ENCODE assay signal across 23 mouse cellular contexts in the genomic region with DNA sequence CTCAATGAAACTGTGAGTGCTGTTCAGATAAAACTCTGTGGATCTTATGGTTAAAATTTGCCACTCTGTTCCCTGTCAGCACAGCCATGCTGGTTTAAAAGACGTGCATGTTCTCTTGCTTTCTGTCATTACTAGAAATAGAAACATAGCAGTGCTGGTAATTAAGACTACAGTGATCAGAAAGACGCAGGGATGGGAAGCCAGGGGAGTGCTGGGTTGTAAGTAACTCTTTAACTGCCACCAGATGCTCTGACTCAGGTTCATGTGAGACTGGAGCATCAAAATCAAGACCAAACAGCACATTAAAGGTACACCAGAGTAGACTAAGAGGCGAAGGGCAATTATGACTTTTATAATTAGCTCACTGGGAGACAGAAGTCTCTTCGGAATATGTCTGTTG. TPM values are rescaled to one million over a fixed set of nuclear protein-coding genes. Genes with fewer than 3 reads are reported as not detected.
DNase-seq lines count a peak whose midpoint lies in the region; ATAC-seq lines count a peak whose summit lies in the region.
"Had no signal": no experiment of that assay in that cellular context is flagged by ENCODE, and none has a peak within 500 bp of the region (broad histone marks: within the 10 kb centered on the region; RNA-seq: fewer than 3 reads in every experiment).

No protein-coding gene starts in this region.

- peak; percentile 3; the same call in 1 of the 2 replicates for ATAC-seq in embryonic facial prominence, embryonic 14.5 days (ENCODE audit: low read depth)
- no peak for ATAC-seq in heart, embryonic 12.5 days (ENCODE audit: insufficient number of reproducible peaks, low FRiP score)
- ATAC-seq in heart, embryonic 16.5 days (replicated peaks; ENCODE audit: extremely low read depth, insufficient read depth, low FRiP score): 0 out of 2 replicates have a peak, but pooled peaks have one; percentile 42
- ATAC-seq in neural tube, embryonic 13.5 days (ENCODE audit: low read depth): peak; percentile 56; the same call in 1 of the 2 replicates
- ATAC-seq: CD4-positive, CD25-positive, alpha-beta regulatory T cell, adult 4 months; intestine, embryonic 15.5 days had no signal

- no peak overlapping the region for H3K4me3 ChIP-seq in embryonic facial prominence, embryonic 14.5 days (ENCODE audit: low read depth, low read length)
- H3K4me3 ChIP-seq in embryonic facial prominence, embryonic 10.5 days: no peak overlapping the region
- no peak overlapping the region for H3K4me3 ChIP-seq in heart, embryonic 12.5 days
- H3K4me3 ChIP-seq in heart, embryonic 10.5 days: no peak overlapping the region
- no peak overlapping the region for H3K4me3 ChIP-seq in heart, embryonic 16.5 days (ENCODE audit: low read length)
- no peak overlapping the region for H3K4me3 ChIP-seq in neural tube, embryonic 13.5 days
- H3K4me3 ChIP-seq: embryonic facial prominence, embryonic 15.5 days; erythroblast, embryonic 14.5 days; forebrain, embryonic 10.5 days; hindbrain, embryonic 13.5 days; intestine, embryonic 15.5 days had no signal

- no peaks in the 10 kb centered on the region for H3K4me1 ChIP-seq in embryonic facial prominence, embryonic 14.5 days (ENCODE audit: control insufficient read depth, insufficient read depth, low read length)
- no peaks in the 10 kb centered on the region for H3K4me1 ChIP-seq in embryonic facial prominence, embryonic 10.5 days
- H3K4me1 ChIP-seq in heart, embryonic 12.5 days (replicated peaks): peaks cover 36% of the 10 kb centered on the region
- peaks cover 30% of the 10 kb centered on the region for H3K4me1 ChIP-seq in heart, embryonic 10.5 days
- H3K4me1 ChIP-seq in heart, embryonic 16.5 days (ENCODE audit: control insufficient read depth, insufficient read depth, low read length): peaks cover 29% of the 10 kb centered on the region
- peaks cover 12% of the 10 kb centered on the region; the same call in 1 of the 2 replicates for H3K4me1 ChIP-seq in neural tube, embryonic 13.5 days (replicated peaks)
- H3K4me1 ChIP-seq: embryonic facial prominence, embryonic 15.5 days; forebrain, embryonic 10.5 days had no signal

- no peak overlapping the region for H3K9ac ChIP-seq in embryonic facial prominence, embryonic 14.5 days (ENCODE audit: low read depth, low read length)
- no peak overlapping the region for H3K9ac ChIP-seq in heart, embryonic 12.5 days
- peak overlapping the region; percentile 19; the same call in 1 of the 2 replicates for H3K9ac ChIP-seq in heart, embryonic 16.5 days (ENCODE audit: low read length)
- no peak overlapping the region for H3K9ac ChIP-seq in neural tube, embryonic 13.5 days
- H3K9ac ChIP-seq: embryonic facial prominence, embryonic 15.5 days; hindbrain, embryonic 13.5 days; intestine, embryonic 15.5 days had no signal

- H3K9me3 ChIP-seq in embryonic facial prominence, embryonic 14.5 days (ENCODE audit: control insufficient read depth, low read length): no peaks in the 10 kb centered on the region
- H3K9me3 ChIP-seq in embryonic facial prominence, embryonic 10.5 days: no peaks in the 10 kb centered on the region
- H3K9me3 ChIP-seq in heart, embryonic 12.5 days (replicated peaks): no peaks in the 10 kb centered on the region
- no peaks in the 10 kb centered on the region for H3K9me3 ChIP-seq in heart, embryonic 10.5 days
- no peaks in the 10 kb centered on the region for H3K9me3 ChIP-seq in heart, embryonic 16.5 days (replicated peaks; ENCODE audit: control insufficient read depth, low read length)
- no peaks in the 10 kb centered on the region for H3K9me3 ChIP-seq in neural tube, embryonic 13.5 days
- H3K9me3 ChIP-seq: embryonic facial prominence, embryonic 15.5 days; forebrain, embryonic 10.5 days; G1E; hindbrain, embryonic 13.5 days; intestine, embryonic 15.5 days had no signal

- H3K36me3 ChIP-seq in embryonic facial prominence, embryonic 14.5 days (ENCODE audit: control insufficient read depth, insufficient read depth, low read length): peaks cover 60% of the 10 kb centered on the region
- H3K36me3 ChIP-seq in embryonic facial prominence, embryonic 10.5 days (replicated peaks): peaks cover 53% of the 10 kb centered on the region
- peaks cover 48% of the 10 kb centered on the region for H3K36me3 ChIP-seq in heart, embryonic 12.5 days
- peaks cover 58% of the 10 kb centered on the region for H3K36me3 ChIP-seq in heart, embryonic 10.5 days
- H3K36me3 ChIP-seq in heart, embryonic 16.5 days (ENCODE audit: control insufficient read depth, insufficient read depth): peaks cover 23% of the 10 kb centered on the region
- peaks cover 51% of the 10 kb centered on the region for H3K36me3 ChIP-seq in neural tube, embryonic 13.5 days

- 54% methylated on average over 4 of the region's 4 CpGs for WGBS in embryonic facial prominence, embryonic 14.5 days
- WGBS in embryonic facial prominence, embryonic 10.5 days: 67% methylated on average over 4 of the region's 4 CpGs
- WGBS in heart, embryonic 12.5 days: 55% methylated on average over 4 of the region's 4 CpGs
- WGBS in heart, embryonic 10.5 days: 67% methylated on average over 4 of the region's 4 CpGs
- WGBS in heart, embryonic 16.5 days: 49% methylated on average over 4 of the region's 4 CpGs
- 56% methylated on average over 4 of the region's 4 CpGs for WGBS in neural tube, embryonic 13.5 days

- H3K4me2 ChIP-seq in embryonic facial prominence, embryonic 14.5 days (ENCODE audit: low read depth, low read length): no peak overlapping the region
- no peak overlapping the region for H3K4me2 ChIP-seq in heart, embryonic 12.5 days
- no peak overlapping the region for H3K4me2 ChIP-seq in heart, embryonic 16.5 days (ENCODE audit: low read depth, low read length)
- no peak overlapping the region for H3K4me2 ChIP-seq in neural tube, embryonic 13.5 days
- H3K4me2 ChIP-seq: embryonic facial prominence, embryonic 15.5 days; hindbrain, embryonic 13.5 days; intestine, embryonic 15.5 days had no signal

- no peaks in the 10 kb centered on the region for H3K27me3 ChIP-seq in embryonic facial prominence, embryonic 14.5 days (replicated peaks; ENCODE audit: control insufficient read depth, insufficient read depth, low read length)
- no peaks in the 10 kb centered on the region for H3K27me3 ChIP-seq in embryonic facial prominence, embryonic 10.5 days (replicated peaks; ENCODE audit: low read depth, poor library complexity, severe bottlenecking)
- H3K27me3 ChIP-seq in heart, embryonic 12.5 days (replicated peaks): no peaks in the 10 kb centered on the region
- no peaks in the 10 kb centered on the region for H3K27me3 ChIP-seq in heart, embryonic 10.5 days (ENCODE audit: insufficient read depth, poor library complexity, severe bottlenecking)
- H3K27me3 ChIP-seq in heart, embryonic 16.5 days (ENCODE audit: control insufficient read depth, insufficient read depth, low read length): no peaks in the 10 kb centered on the region
- no peaks in the 10 kb centered on the region for H3K27me3 ChIP-seq in neural tube, embryonic 13.5 days
- H3K27me3 ChIP-seq: embryonic facial prominence, embryonic 15.5 days; hindbrain, embryonic 13.5 days; intestine, embryonic 15.5 days had no signal

- no peak overlapping the region for H3K27ac ChIP-seq in embryonic facial prominence, embryonic 14.5 days (replicated peaks; ENCODE audit: low read depth, low read length)
- H3K27ac ChIP-seq in embryonic facial prominence, embryonic 10.5 days (replicated peaks): no peak overlapping the region
- peak overlapping the region; percentile 79 for H3K27ac ChIP-seq in heart, embryonic 12.5 days (ENCODE audit: poor library complexity, severe bottlenecking)
- no peak overlapping the region for H3K27ac ChIP-seq in heart, embryonic 10.5 days
- peak overlapping the region; percentile 84 for H3K27ac ChIP-seq in heart, embryonic 16.5 days (ENCODE audit: low read length)
- H3K27ac ChIP-seq in neural tube, embryonic 13.5 days (replicated peaks): peak overlapping the region; percentile 46; the same call in 1 of the 2 replicates
- H3K27ac ChIP-seq: embryonic facial prominence, embryonic 15.5 days; forebrain, embryonic 10.5 days; hindbrain, embryonic 13.5 days; intestine, embryonic 15.5 days had no signal

- DNase-seq in embryonic facial prominence, embryonic 14.5 days (ENCODE audit: low spot score): no peak
- no peak for DNase-seq in embryonic facial prominence, embryonic 10.5 days (ENCODE audit: low spot score)
- no peak for DNase-seq in heart, embryonic 10.5 days (ENCODE audit: low spot score)
- no peak for DNase-seq in heart, adult 11 months
- DNase-seq in neural tube, embryonic 10.5 days (ENCODE audit: extremely low spot score, low spot score): no peak
- DNase-seq: adrenal gland, postnatal 10 days; B cell, adult 2 months; cerebellum, adult 11-12 months; cerebellum, adult 9-10 months; cerebellum, postnatal 25 days; gastrocnemius, postnatal 10 days; heart, postnatal 36 days; kidney, adult 18-20 months had no signal

RNA-seq across cellular contexts. Expression of a gene that starts 14.0 kb away (rescaled TPM):
- 32.1 and 33.7 TPM in 2 replicates for polyA plus RNA-seq in embryonic facial prominence, embryonic 14.5 days (2014; fragmentation: Nextera tagmentation; extraction: Ambion mirVana)
- 24.4 and 25.6 TPM in 2 replicates for polyA plus RNA-seq in embryonic facial prominence, embryonic 10.5 days (2016; fragmentation: Nextera tagmentation; extraction: Ambion mirVana)
- 17.9 and 18.8 TPM in 2 replicates for polyA plus RNA-seq in heart, embryonic 12.5 days (2016; fragmentation: Nextera tagmentation; extraction: Ambion mirVana)
- polyA plus RNA-seq in heart, embryonic 10.5 days (2016; fragmentation: Nextera tagmentation; extraction: Ambion mirVana): 17.5 and 19.7 TPM in 2 replicates
- 16.2 and 17.2 TPM in 2 replicates for polyA plus RNA-seq in heart, embryonic 16.5 days (2015; fragmentation: Nextera tagmentation; extraction: Ambion mirVana)
- 17.4 and 20.8 TPM in 2 replicates for polyA plus RNA-seq in neural tube, embryonic 13.5 days (2015; fragmentation: Nextera tagmentation; extraction: Ambion mirVana)

RNA-seq across cellular contexts. Expression of a gene that starts 41.0 kb away (rescaled TPM):
- 31.1 and 34.1 TPM in 2 replicates for polyA plus RNA-seq in embryonic facial prominence, embryonic 14.5 days (2014; fragmentation: Nextera tagmentation; extraction: Ambion mirVana)
- 34.2 and 36.3 TPM in 2 replicates for polyA plus RNA-seq in embryonic facial prominence, embryonic 10.5 days (2016; fragmentation: Nextera tagmentation; extraction: Ambion mirVana)
- 32.4 and 34.0 TPM in 2 replicates for polyA plus RNA-seq in heart, embryonic 12.5 days (2016; fragmentation: Nextera tagmentation; extraction: Ambion mirVana)
- 25.9 and 33.1 TPM in 2 replicates for polyA plus RNA-seq in heart, embryonic 10.5 days (2016; fragmentation: Nextera tagmentation; extraction: Ambion mirVana)
- 22.3 and 24.1 TPM in 2 replicates for polyA plus RNA-seq in heart, embryonic 16.5 days (2015; fragmentation: Nextera tagmentation; extraction: Ambion mirVana)
- 51.4 and 51.5 TPM in 2 replicates for polyA plus RNA-seq in neural tube, embryonic 13.5 days (2015; fragmentation: Nextera tagmentation; extraction: Ambion mirVana)

RNA-seq across cellular contexts. Expression of a gene that starts 45.5 kb away (rescaled TPM):
- polyA plus RNA-seq in embryonic facial prominence, embryonic 14.5 days (2014; fragmentation: Nextera tagmentation; extraction: Ambion mirVana): 54.6 and 67.7 TPM in 2 replicates
- 43.9 and 50.6 TPM in 2 replicates for polyA plus RNA-seq in embryonic facial prominence, embryonic 10.5 days (2016; fragmentation: Nextera tagmentation; extraction: Ambion mirVana)
- 65.4 and 69.5 TPM in 2 replicates for polyA plus RNA-seq in heart, embryonic 12.5 days (2016; fragmentation: Nextera tagmentation; extraction: Ambion mirVana)
- polyA plus RNA-seq in heart, embryonic 10.5 days (2016; fragmentation: Nextera tagmentation; extraction: Ambion mirVana): 60.6 and 65.3 TPM in 2 replicates
- polyA plus RNA-seq in heart, embryonic 16.5 days (2015; fragmentation: Nextera tagmentation; extraction: Ambion mirVana): 81.5 and 103 TPM in 2 replicates
- 155 and 159 TPM in 2 replicates for polyA plus RNA-seq in neural tube, embryonic 13.5 days (2015; fragmentation: Nextera tagmentation; extraction: Ambion mirVana)

RNA-seq across cellular contexts. Expression of a gene that starts 45.6 kb away (rescaled TPM):
- polyA plus RNA-seq in embryonic facial prominence, embryonic 14.5 days (2014; fragmentation: Nextera tagmentation; extraction: Ambion mirVana): 183 and 204 TPM in 2 replicates
- 253 and 263 TPM in 2 replicates for polyA plus RNA-seq in embryonic facial prominence, embryonic 10.5 days (2016; fragmentation: Nextera tagmentation; extraction: Ambion mirVana)
- polyA plus RNA-seq in heart, embryonic 12.5 days (2016; fragmentation: Nextera tagmentation; extraction: Ambion mirVana): 232 and 236 TPM in 2 replicates
- polyA plus RNA-seq in heart, embryonic 10.5 days (2016; fragmentation: Nextera tagmentation; extraction: Ambion mirVana): 224 and 232 TPM in 2 replicates
- polyA plus RNA-seq in heart, embryonic 16.5 days (2015; fragmentation: Nextera tagmentation; extraction: Ambion mirVana): 175 and 177 TPM in 2 replicates
- 191 and 218 TPM in 2 replicates for polyA plus RNA-seq in neural tube, embryonic 13.5 days (2015; fragmentation: Nextera tagmentation; extraction: Ambion mirVana)

RNA-seq across cellular contexts. Expression of a gene that starts 53.6 kb away (rescaled TPM):
- polyA plus RNA-seq in embryonic facial prominence, embryonic 14.5 days (2014; fragmentation: Nextera tagmentation; extraction: Ambion mirVana): 30.1 and 30.6 TPM in 2 replicates
- polyA plus RNA-seq in embryonic facial prominence, embryonic 10.5 days (2016; fragmentation: Nextera tagmentation; extraction: Ambion mirVana): 20.2 and 20.9 TPM in 2 replicates
- polyA plus RNA-seq in heart, embryonic 12.5 days (2016; fragmentation: Nextera tagmentation; extraction: Ambion mirVana): 20.4 and 21.2 TPM in 2 replicates
- polyA plus RNA-seq in heart, embryonic 10.5 days (2016; fragmentation: Nextera tagmentation; extraction: Ambion mirVana): 18.4 and 19.5 TPM in 2 replicates
- 20.5 and 20.6 TPM in 2 replicates for polyA plus RNA-seq in heart, embryonic 16.5 days (2015; fragmentation: Nextera tagmentation; extraction: Ambion mirVana)
- 28.3 and 29.1 TPM in 2 replicates for polyA plus RNA-seq in neural tube, embryonic 13.5 days (2015; fragmentation: Nextera tagmentation; extraction: Ambion mirVana)

Comparison
In these comparisons a context has a peak if more than half of its experiments do, and no peak if none do; other contexts are left out.
1. H3K27ac ChIP-seq: peak in heart, embryonic 12.5 days (single experiment), heart, embryonic 16.5 days (single experiment) and neural tube, embryonic 13.5 days (single experiment); none in embryonic facial prominence, embryonic 14.5 days (single experiment), embryonic facial prominence, embryonic 10.5 days (single experiment) and heart, embryonic 10.5 days (single experiment).